Mouse (Mus musculus) megakaryocyte-erythroid progenitor cell, adult 5-6 weeks (primary cell): ENCODE measurements around the gene Cab39l. TPM values are rescaled to one million over a fixed set of nuclear protein-coding genes. Genes with fewer than 3 reads are reported as not detected.

ENCODE experiments used
- ATAC-seq: replicated peaks from 2 replicates; pipeline ENCODE4 v1.8.0; 2016; ENCODE audit warnings: mild to moderate bottlenecking, inconsistent platforms; ENCODE audit not compliant: severe bottlenecking, poor library complexity, low FRiP score, low TSS enrichment
- total RNA-seq, 2 experiments: library from RNA; stranded (forward) in 1 of 2; stranded (reverse) in 1 of 2; fragments of 200-1000, 215-1000 nt in 1 of 2; fragments of >200 nt in 1 of 2; fragmentation: Nextera tagmentation in 1 of 2; gene quantifications; 2 replicates each; pipeline ENCODE4 v1.2.3; 2014 to 2017

Gene Cab39l
- total RNA-seq, 2 experiments from 2014 or later: 27.3 to 29.7 TPM

DNA sequence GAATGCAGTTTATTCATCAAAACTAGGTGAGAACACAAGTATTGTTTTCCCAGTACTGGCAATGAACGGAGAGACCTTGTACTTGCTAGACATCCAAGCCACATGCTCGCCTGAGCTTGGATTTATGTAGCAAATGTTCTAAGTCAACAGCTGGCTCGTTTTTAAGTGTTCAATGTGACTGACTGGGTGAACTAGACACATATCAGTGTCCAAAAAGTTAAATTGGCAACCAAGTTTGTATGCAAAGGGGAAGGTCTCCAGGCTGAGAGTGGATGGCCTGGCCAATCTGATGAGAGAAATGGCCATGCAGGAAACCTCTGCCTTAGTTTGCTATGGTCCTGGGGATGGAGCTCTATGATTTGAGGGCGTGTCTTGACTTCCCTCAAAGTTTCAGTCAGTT lies 51.6 kb downstream of the Cab39l start:
- ATAC-seq: no peak

- ATAC-seq: no peak
Observed at GRCm38 (mm10) chr14:59497928-59498327, 57.2 kb downstream of the Cab39l start.

DNA sequence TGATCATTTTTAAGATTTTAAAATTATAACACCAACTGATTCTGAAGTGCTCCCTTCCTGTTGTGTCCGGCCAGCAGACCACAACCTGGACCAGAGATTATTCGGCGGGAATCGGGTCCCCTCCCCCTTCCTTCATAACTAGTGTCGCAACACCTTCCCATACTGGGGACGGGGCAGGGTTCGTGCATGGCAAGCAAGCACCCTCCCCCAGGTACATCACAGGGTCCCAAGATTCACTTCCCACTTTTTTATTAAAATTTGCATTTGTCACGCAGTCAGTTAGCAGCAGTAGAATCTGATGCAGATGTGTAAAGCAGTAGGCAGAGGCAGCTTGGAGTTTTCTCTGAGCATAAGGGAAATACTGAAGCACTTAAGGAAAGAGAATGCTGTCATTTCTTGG lies 64.1 kb downstream of the Cab39l start:
- ATAC-seq: no peak

GRCm38 (mm10) chr14:59506139-59506538 lies 65.4 kb downstream of the Cab39l start:
- ATAC-seq: no peak

DNA sequence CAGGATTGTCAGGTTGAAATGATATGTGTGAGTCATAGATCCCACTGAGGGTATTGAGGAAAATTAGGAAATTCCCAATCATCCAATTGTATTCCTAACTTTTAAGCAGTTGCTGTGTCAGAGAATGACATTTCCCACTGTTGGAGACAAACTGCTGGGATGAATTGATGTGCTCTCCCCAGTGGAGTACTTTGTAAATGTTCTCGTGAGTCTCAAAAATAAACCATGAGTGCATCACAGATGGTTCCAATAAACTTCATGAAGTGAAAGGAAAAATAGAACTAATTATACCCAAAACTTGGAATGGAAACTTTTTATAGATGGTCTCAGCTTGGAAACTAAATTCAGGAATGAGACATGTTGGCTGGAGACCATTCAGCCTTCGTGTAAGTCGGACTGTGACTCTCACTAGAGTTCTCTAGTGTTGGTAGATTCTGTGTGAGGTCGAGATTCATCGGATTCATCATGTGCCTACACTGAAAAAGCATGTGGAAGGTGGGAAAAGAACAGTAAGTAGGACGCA lies 73.2 kb downstream of the Cab39l start:
- ATAC-seq: no peak

GRCm38 (mm10) chr14:59525843-59526242 lies 85.1 kb downstream of the Cab39l start:
- 0 out of 2 replicates have a peak, but pooled peaks have one; percentile 22 for ATAC-seq

- no peak for ATAC-seq
Observed at GRCm38 (mm10) chr14:59530801-59531200, 90.0 kb downstream of the Cab39l start.

DNA sequence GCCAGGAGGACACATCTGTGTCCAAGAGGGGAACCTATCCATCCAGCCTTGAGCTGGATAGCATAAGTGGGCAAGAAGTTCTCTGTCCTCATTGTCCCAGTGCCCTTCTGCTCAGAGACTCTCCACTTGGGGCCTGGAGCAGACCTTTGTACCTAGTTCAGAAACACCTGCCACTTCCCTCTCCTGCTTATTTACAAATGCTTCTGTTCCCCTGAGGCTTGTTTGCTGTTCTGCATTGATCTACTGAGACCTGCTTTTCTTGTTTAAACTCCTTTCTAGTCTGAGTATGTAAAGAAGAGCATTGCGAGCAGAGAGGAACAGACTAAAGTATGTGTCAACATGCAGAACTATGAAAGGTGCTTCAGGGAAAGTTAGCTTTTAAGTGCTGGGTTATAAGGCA lies 92.2 kb downstream of the Cab39l start:
- no peak for ATAC-seq

DNA sequence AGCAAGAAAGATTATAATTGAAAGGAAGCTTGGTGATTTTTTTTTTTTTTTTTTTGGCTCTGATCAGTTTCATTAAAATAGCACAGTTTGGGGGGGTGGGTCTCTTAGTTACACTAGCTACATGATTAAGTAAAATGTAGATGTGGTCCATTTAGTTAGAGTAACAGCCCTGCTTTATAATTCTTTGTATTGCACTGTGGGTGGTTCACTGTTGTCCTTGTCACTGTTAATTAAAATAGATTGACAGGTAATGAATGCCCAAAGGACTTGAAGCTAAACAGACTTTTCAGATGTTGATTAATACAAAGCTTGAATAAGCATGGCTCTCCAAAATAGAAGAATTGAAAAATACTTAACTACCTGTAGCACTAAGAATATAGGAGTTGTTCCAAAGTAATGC lies 93.1 kb downstream of the Cab39l start:
- ATAC-seq: no peak

GRCm38 (mm10) chr14:59537829-59538432 lies 97.2 kb downstream of the Cab39l start:
- ATAC-seq: no peak

- no peak for ATAC-seq
Observed at GRCm38 (mm10) chr14:59540230-59540629, 99.5 kb downstream of the Cab39l start.

- ATAC-seq: no peak
Observed at GRCm38 (mm10) chr14:59540761-59541160, 100.0 kb downstream of the Cab39l start.

DNA sequence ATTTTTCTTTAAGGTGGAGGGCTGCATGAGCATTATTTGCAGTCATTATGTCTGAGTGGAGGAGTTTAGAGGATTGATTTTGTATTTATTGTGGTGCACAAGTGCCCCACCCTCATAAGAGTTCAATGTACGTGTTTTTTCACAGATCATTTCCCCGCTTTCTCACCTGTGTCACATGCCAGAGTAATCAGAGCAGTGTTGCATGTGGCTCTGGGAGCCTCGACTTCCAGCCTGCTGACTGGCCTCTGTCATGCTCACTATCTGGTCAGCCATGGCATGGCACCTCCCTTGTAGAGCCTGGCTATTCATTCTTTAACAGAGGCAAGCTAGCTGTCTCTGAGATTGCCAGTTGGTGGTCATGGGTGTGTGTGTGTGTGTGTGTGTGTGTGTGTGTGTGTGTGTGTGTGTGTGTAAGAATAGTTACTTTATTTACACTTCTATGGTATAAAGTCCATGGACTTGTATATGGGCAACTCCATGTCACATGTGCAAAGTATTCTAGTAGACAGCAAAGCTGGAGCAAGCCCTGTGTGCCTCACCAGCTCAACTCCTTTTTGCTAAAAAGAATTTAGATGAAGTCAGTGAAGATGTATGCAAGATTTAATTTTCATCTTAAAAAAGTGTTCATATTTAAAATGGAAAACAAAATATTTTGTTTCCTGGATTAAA lies 102.5 kb downstream of the Cab39l start:
- ATAC-seq: no peak

GRCm38 (mm10) chr14:59543956-59544355 lies 103.2 kb downstream of the Cab39l start:
- no peak for ATAC-seq

- ATAC-seq: no peak
Observed at GRCm38 (mm10) chr14:59546162-59546880, 105.5 kb downstream of the Cab39l start.

DNA sequence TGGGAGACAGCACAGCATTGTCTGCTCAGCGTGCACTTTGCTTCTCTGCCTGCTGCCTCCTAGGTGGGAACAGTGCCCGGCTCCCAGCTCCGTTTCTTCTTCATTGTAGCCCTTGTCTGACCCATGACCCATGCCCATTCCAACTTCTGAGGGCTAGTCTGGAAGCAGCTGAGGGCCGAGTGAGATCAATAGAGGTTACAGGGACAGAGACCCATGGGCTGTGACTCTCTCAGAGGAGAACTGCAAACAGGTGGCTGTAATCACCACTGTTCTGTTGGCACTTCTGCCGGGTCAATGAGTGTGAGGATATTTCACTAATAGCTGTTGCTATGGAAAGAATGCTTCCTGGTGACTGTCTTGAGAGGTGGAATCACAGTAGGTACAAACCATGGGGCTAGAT lies 106.8 kb downstream of the Cab39l start:
- ATAC-seq: no peak

DNA sequence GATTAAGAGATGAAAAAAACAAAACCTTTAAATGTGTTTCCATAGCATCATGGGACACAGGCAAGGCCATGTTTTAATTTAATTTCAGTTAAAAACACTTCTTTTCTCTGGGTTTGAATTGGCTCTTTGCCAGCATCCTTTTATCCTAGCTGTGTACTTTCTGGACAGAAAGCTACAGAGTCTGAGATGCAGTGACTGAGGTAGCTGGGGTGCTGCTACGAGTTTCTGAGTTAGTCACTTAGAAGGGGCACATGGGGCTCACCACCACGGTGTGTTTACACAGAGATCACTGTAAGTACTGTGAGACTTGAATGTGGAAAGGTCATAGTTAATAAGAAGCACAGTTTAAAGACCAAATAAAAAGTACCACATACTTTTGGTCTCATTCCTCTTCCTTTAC lies 107.8 kb downstream of the Cab39l start:
- ATAC-seq: no peak

DNA sequence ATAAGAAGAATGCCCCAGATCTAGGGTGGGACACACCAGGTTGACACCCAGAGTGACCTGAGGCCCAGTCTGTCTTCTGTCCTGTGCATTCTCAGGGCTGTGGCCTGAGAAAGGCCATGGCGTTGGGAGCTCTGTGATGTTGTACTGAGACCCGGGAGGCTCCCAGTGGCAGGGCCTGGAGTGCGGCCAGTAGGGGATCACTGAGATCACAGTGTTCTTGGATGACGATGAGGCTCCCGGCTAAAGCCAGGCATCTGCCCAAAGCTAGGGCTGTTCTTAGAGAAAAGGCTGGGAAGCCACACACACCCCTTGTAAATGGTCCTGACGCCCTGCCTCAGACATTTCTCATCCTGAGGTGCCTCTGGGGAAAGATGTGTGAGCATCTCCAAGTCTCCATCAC lies 108.3 kb downstream of the Cab39l start:
- no peak for ATAC-seq

GRCm38 (mm10) chr14:59550841-59551240 lies 110.1 kb downstream of the Cab39l start:
- ATAC-seq: no peak

DNA sequence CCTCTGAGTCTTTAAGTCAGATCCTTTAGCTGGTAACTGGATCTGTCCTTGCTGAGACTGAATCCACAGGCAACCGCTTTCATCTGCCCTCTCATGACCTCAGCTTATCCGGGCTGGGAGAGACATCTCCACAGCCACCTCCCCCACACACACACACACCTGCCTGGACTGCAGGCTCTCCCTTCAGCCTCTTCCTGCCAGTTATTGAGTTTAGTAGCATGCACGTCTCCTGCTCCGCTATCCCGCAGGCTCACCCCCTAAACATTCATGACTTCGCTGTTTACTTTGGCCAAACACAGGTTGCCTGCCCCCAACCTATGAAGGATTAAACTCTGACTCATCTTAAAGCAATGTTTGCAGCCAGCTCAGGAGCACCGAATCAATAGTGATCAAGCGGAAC lies 111.2 kb downstream of the Cab39l start:
- ATAC-seq: no peak

GRCm38 (mm10) chr14:59554025-59554424 lies 113.3 kb downstream of the Cab39l start:
- no peak for ATAC-seq
